Mouse (Mus musculus) liver, embryonic 13.5 days (tissue): ENCODE data around the gene Trib3. TPM values are rescaled to one million over a fixed set of nuclear protein-coding genes. Genes with fewer than 3 reads are reported as not detected.

Experiments
- ATAC-seq: fragments of 200-750 bp; cut with Nextera tagmentation; 2 replicates; pipeline ENCODE4 v1.8.0; 2017; ENCODE audit warnings: low read depth, mild to moderate bottlenecking, moderate number of reproducible peaks, moderate library complexity
- DNase-seq: peaks from one replicate; pipeline ENCODE4 v3.0.0; 2022
- H3K27ac ChIP-seq: fragments of 300-500 bp; sonication (generic); 2 replicates; pipeline ENCODE4 v1.5.1; 2015; ENCODE audit warnings: moderate library complexity, mild to moderate bottlenecking, inconsistent platforms
- H3K27me3 ChIP-seq: fragments of 300-500 bp; sonication (generic); 2 replicates; pipeline ENCODE4 v1.6.1; 2015; ENCODE audit warnings: mild to moderate bottlenecking, inconsistent platforms
- H3K36me3 ChIP-seq: fragments of 300-500 bp; sonication (generic); 2 replicates; pipeline ENCODE4 v1.6.1; 2015; ENCODE audit warnings: mild to moderate bottlenecking, inconsistent platforms
- H3K4me1 ChIP-seq: fragments of 300-500 bp; sonication (generic); replicated peaks from 2 replicates; pipeline ENCODE4 v1.6.1; 2015; ENCODE audit warnings: inconsistent platforms
- H3K4me2 ChIP-seq: fragments of 300-500 bp; sonication (generic); 2 replicates; pipeline ENCODE4 v1.6.1; 2015; ENCODE audit warnings: inconsistent platforms, mild to moderate bottlenecking, moderate library complexity
- H3K4me3 ChIP-seq: fragments of 300-500 bp; sonication (generic); replicated peaks from 2 replicates; pipeline ENCODE4 v1.5.1; 2015; ENCODE audit warnings: mild to moderate bottlenecking, inconsistent platforms
- H3K9ac ChIP-seq: fragments of 300-500 bp; sonication (generic); 2 replicates; pipeline ENCODE4 v1.6.1; 2015; ENCODE audit warnings: mild to moderate bottlenecking, inconsistent platforms
- H3K9me3 ChIP-seq: fragments of 300-500 bp; sonication (generic); replicated peaks from 2 replicates; pipeline ENCODE4 v1.6.1; 2016; ENCODE audit warnings: inconsistent platforms
- WGBS: fragments of 180-500 bp; shearing (Covaris S2); methylation state at CpG from one replicate; pipeline ENCODE4 v1.1.7; 2015; ENCODE audit not compliant: insufficient replicate concordance; 5-methylcytosine and 5-hydroxymethylcytosine counted together
- polyA plus RNA-seq: library from polyadenylated mRNA; unstranded; fragments of >200 nt; fragmentation: Nextera tagmentation; extraction: Ambion mirVana; gene quantifications from 2 replicates; pipeline ENCODE4 v1.2.1, GENCODE M21; 2015

Gene Trib3
- polyA plus RNA-seq, 1 experiment from 2014 or later, result 3.3 TPM

DNA sequence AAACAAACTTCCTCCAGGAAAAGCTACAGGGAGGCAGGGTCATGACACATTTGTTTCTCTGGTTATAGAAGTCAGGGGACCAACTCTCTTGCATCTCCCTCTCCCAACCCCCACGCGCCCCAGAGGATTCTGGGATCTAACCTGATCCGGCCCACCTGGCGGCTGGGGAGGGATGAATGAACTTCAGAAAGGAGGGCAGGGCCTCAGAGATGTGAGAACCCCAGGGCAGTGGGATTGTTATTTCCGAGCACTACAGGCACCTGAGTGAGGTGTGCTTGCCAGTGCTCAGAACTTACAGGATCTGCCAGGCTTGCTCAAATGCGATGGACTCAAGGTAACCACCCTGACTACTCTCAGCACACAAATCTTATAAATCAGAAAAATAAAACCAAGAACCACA, 1.6 kb upstream of the Trib3 start:
- Histone ChIP-seq H3K4me1 (peaks cover 77% of the 10 kb centered on the region), H3K9me3 (no peaks in the 10 kb centered on the region), H3K27me3 (0 out of 2 replicates have a peak, but pooled peaks cover 3% of the 10 kb centered on the region), H3K27ac (no peak overlapping the region; the same call in 1 of the 2 replicates), H3K9ac (no peak overlapping the region), H3K36me3 (no peaks in the 10 kb centered on the region), H3K4me2 (no peak overlapping the region), H3K4me3 (no peak overlapping the region)
- 80% methylated on average over 6 of the region's 6 CpGs for WGBS
- no peak for DNase-seq
- ATAC-seq, result no peak

DNA sequence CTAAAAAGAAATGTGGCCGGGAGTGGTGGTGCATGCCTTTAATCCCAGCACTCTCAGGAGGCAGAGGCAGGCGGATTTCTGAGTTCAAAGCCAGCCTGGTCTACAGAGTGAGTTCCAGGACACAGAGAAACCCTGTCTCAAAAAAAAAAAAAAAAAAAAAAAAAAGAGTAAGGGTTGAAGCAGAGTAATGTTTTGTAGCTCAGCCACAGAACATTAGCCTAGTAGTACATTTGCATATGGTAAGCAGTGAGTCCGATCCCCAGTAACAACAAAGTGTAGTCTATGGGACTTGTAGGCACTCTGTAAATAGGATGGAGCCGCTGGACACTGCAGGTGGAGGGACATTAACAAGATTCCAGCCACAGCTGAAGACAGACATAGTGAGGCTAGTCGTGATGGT, 1.1 kb upstream of the Trib3 start:
- no peaks in the 10 kb centered on the region for H3K36me3 ChIP-seq
- peak overlapping the region; percentile 86; the same call in 1 of the 2 replicates for H3K4me2 ChIP-seq
- H3K9me3 ChIP-seq, result no peaks in the 10 kb centered on the region
- 0 out of 2 replicates have a peak, but pooled peaks cover 3% of the 10 kb centered on the region for H3K27me3 ChIP-seq
- H3K4me1 ChIP-seq, result peaks cover 72% of the 10 kb centered on the region
- H3K4me3 ChIP-seq, result no peak overlapping the region
- 0 out of 2 replicates have a peak overlapping the region, but pooled peaks have one; percentile 45 for H3K27ac ChIP-seq
- ATAC-seq (no peak), DNase-seq (no peak)
- WGBS, result 62% methylated on average over 5 of the region's 5 CpGs
- H3K9ac ChIP-seq, result no peak overlapping the region

DNA sequence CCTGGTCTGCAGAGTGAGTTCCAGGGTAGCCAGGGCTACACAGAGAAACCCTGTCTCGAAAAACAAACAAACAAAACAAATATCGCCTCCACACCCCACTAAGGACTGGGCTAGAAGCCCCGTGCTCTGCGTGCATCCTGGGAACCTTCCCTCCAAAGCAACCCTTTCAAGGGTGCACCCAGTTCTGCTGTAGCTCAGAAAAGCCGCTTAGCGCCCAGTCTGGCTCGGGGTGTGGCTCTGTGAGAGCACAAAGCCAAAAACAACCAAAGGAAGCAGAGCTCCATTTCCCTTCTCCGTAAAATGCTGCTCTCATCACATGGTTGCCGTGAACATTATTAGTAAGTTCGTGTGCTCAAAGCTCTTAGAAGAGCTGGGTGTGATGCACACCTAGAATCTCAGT, 529 bp upstream of the Trib3 start:
- peak overlapping the region; percentile 67 for H3K4me3 ChIP-seq
- no peaks in the 10 kb centered on the region for H3K36me3 ChIP-seq
- DNase-seq, result peak; percentile 36
- peak; percentile 2; the same call in 1 of the 2 replicates for ATAC-seq
- peak overlapping the region; percentile 75; the same call in 1 of the 2 replicates for H3K9ac ChIP-seq
- 21% methylated on average over 10 of the region's 10 CpGs for WGBS
- no peaks in the 10 kb centered on the region for H3K9me3 ChIP-seq
- 0 out of 2 replicates have a peak, but pooled peaks cover 7% of the 10 kb centered on the region for H3K27me3 ChIP-seq
- H3K27ac ChIP-seq, result peak overlapping the region; percentile 45; the same call in 1 of the 2 replicates
- H3K4me1 ChIP-seq, result peaks cover 67% of the 10 kb centered on the region
- H3K4me2 ChIP-seq, result peak overlapping the region; percentile 86

DNA sequence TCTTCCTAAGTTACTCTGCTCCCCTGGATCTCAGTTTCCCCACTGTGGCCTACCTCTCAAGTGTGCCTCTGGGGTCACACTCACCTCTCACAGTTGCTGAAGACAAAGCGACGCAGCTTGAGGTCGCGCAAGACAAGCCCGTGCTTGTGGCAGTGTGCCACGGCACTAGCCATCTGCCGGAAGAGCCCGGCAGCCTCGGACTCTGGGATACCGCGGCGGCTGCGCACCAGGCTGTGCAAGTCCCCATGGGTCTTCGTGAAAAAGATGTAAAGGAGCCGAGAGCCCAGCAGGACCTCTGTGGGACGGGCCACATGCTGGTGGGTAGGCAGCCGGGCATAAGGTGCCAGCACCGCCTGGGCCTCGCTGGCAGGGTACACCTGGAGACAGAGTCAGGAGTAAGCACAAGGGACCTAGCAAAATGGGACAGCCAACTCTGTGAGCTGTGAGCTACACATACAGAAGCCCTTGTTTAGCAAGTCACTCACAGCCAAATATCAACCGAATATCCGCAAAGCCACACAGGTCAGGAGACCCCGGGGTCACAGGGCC, 4.1 kb downstream of the Trib3 start:
- H3K27ac ChIP-seq, result no peak overlapping the region
- DNase-seq, result no peak
- no peak overlapping the region for H3K4me3 ChIP-seq
- H3K4me1 ChIP-seq, result peaks cover 26% of the 10 kb centered on the region
- no peak overlapping the region for H3K4me2 ChIP-seq
- ATAC-seq, result no peak
- H3K27me3 ChIP-seq, result 0 out of 2 replicates have a peak, but pooled peaks cover 7% of the 10 kb centered on the region
- 84% methylated on average over 22 of the region's 22 CpGs for WGBS
- no peaks in the 10 kb centered on the region for H3K9me3 ChIP-seq
- no peaks in the 10 kb centered on the region for H3K36me3 ChIP-seq
- H3K9ac ChIP-seq, result no peak overlapping the region

DNA sequence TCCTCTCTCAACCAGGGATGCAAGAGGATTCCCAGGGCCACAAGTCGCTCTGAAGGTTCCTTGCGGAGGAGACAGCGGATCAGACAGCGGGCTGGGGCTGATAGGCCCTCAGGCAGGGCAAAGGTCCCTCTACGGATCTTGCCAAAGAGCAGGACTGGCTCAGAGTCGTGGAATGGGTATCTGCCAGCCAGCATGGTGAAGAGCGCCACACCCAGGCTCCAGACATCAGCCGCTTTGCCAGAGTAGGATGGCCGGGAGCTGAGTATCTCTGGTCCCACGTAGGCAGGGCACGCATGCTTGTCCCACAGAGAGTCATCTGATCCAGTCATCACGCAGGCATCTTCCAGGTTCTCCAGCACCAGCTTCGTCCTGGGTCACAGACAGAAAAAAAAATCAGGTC, 5.5 kb downstream of the Trib3 start:
- WGBS, result 80% methylated on average over 13 of the region's 13 CpGs
- no peaks in the 10 kb centered on the region for H3K36me3 ChIP-seq
- DNase-seq, result no peak
- no peak overlapping the region for H3K4me3 ChIP-seq
- H3K4me1 ChIP-seq, result peaks cover 19% of the 10 kb centered on the region
- no peaks in the 10 kb centered on the region for H3K9me3 ChIP-seq
- no peak for ATAC-seq
- no peak overlapping the region for H3K27ac ChIP-seq
- 0 out of 2 replicates have a peak, but pooled peaks cover 11% of the 10 kb centered on the region for H3K27me3 ChIP-seq
- no peak overlapping the region for H3K9ac ChIP-seq
- no peak overlapping the region for H3K4me2 ChIP-seq

DNA sequence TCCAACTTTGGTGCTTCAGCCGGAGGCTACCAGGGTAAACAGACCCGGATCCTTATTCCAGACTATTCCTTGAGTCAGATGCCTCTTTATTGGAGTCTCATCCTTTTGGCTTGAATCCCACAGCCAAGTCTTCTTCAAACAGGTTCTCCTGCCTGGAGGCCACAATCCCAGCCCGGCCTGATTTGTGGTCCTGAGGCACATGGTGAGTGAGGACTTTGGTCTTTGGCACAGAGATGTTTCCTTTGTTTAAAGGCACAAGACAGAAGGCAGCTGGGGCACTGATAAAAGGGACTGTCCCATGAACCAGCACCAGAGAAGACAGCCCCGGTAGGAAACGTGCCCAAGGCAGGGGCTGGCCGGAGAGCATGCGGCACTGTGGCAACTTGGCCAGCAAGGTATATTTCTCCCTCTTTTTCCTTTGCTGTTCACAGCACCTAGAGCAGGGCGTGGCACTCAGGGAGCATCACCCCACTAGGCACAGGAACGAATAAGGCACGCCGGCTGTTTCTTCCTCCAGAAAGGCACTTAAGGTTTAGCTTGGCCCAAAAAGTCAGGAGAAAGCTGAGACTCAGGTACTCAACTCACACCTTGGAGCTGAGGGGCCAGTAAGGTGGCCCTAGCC, 6.1 kb downstream of the Trib3 start:
- H3K9ac ChIP-seq, result no peak overlapping the region
- H3K36me3 ChIP-seq, result no peaks in the 10 kb centered on the region
- H3K27ac ChIP-seq, result no peak overlapping the region
- no peak overlapping the region for H3K4me2 ChIP-seq
- H3K4me3 ChIP-seq, result no peak overlapping the region
- ATAC-seq (no peak), DNase-seq (no peak)
- H3K27me3 ChIP-seq, result 0 out of 2 replicates have a peak, but pooled peaks cover 8% of the 10 kb centered on the region
- 77% methylated on average over 11 of the region's 11 CpGs for WGBS
- peaks cover 19% of the 10 kb centered on the region for H3K4me1 ChIP-seq
- no peaks in the 10 kb centered on the region for H3K9me3 ChIP-seq

DNA sequence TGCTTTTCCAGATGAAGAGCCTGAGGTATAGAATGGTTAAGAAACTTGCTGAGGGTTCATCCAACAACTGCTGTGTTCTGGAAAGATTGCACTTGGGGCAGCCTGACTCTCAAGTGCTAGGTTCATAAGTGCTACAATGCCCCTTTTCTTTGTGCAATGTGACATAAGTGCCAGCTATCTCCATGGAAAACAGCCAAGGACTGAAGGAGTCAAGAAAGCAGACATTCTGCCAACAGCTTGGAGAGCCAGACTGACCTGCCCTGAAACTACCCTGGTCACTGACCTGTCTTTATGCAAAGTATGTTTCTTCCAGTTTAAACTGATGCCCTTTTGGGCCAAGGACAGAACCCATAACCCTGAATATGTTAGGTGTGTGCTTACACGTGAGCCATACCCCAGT, 7.0 kb downstream of the Trib3 start:
- Histone ChIP-seq H3K4me3 (no peak overlapping the region), H3K27ac (no peak overlapping the region), H3K9ac (no peak overlapping the region), H3K4me1 (peaks cover 19% of the 10 kb centered on the region), H3K27me3 (0 out of 2 replicates have a peak, but pooled peaks cover 8% of the 10 kb centered on the region), H3K4me2 (no peak overlapping the region), H3K9me3 (no peaks in the 10 kb centered on the region), H3K36me3 (no peaks in the 10 kb centered on the region)
- DNase-seq (no peak), ATAC-seq (no peak)
- WGBS, result 62% methylated on average over 1 of the region's 1 CpGs

DNA sequence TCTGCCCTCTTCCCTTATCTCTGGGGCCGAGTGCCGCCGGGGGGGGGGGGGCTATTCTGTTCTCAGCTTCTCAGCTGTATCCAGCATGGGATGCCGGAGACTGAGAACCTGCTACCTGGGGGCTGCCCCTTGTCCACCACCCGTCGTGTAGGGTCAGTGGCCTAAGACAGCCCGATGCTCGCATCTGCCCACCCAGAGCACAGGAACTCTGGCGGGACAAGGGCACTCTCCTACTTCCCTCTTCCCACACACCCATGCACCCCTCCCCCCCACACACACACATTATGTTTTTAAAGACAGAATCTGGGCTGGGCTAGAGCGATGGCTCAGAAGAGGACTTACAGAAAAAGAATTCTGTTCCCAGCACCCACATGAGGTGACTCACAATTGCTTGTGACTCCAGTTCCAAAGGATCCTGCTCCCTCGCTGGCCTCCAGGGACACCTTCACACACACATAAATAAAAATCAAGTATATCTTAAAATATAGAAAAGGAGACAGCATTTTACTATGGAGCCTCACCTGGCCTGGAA, 8.5 kb downstream of the Trib3 start:
- H3K9me3 ChIP-seq, result no peaks in the 10 kb centered on the region
- H3K9ac ChIP-seq, result no peak overlapping the region
- H3K4me3 ChIP-seq, result no peak overlapping the region
- no peak overlapping the region for H3K4me2 ChIP-seq
- H3K27me3 ChIP-seq, result 0 out of 2 replicates have a peak, but pooled peaks cover 8% of the 10 kb centered on the region
- no peak for DNase-seq
- H3K4me1 ChIP-seq, result peaks cover 32% of the 10 kb centered on the region
- WGBS, result 25% methylated on average over 10 of the region's 11 CpGs
- H3K36me3 ChIP-seq, result no peaks in the 10 kb centered on the region; the same call in 1 of the 2 replicates
- no peak for ATAC-seq
- H3K27ac ChIP-seq, result no peak overlapping the region

DNA sequence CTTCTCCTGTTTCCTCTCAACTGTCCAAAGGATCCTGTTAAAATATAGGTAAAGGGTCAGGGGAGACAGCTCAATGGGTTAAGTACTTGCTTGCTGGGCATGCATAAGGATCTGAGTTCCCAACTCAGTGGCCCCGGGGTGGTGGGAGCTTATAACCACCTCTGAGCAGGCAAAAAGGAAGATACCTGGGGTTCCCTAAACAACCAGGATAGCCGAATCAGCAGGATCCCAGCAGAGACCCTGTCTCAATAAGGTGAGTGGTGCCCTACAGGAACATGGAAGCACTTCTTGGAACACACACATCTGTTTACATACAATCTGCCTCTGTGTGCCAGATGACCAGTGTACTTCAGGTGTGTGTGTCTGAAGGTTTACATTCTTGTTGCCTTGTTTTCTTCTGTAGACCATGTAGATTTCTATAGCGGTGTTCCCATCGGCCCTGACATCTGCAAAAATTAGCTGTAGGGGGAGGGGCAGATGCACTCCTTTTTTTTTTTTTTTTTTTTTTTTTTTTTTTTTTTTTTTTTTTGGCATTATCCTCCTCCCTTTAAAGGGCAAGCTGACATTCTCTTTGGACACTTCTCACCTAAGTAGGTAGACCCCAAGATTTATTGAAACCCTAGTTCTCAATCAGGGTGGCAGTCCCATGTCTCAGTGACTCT, 10.4 kb downstream of the Trib3 start:
- H3K4me1 ChIP-seq, result peaks cover 51% of the 10 kb centered on the region
- H3K27ac ChIP-seq, result no peak overlapping the region
- peaks cover 18% of the 10 kb centered on the region for H3K36me3 ChIP-seq
- ATAC-seq, result no peak
- peak overlapping the region; percentile 92 for H3K4me2 ChIP-seq
- 0 out of 2 replicates have a peak overlapping the region, but pooled peaks have one; percentile 22 for H3K9ac ChIP-seq
- H3K9me3 ChIP-seq, result no peaks in the 10 kb centered on the region
- no peak for DNase-seq
- no peak overlapping the region for H3K4me3 ChIP-seq
- WGBS, result 62% methylated on average over 4 of the region's 4 CpGs
- 0 out of 2 replicates have a peak, but pooled peaks cover 4% of the 10 kb centered on the region for H3K27me3 ChIP-seq

DNA sequence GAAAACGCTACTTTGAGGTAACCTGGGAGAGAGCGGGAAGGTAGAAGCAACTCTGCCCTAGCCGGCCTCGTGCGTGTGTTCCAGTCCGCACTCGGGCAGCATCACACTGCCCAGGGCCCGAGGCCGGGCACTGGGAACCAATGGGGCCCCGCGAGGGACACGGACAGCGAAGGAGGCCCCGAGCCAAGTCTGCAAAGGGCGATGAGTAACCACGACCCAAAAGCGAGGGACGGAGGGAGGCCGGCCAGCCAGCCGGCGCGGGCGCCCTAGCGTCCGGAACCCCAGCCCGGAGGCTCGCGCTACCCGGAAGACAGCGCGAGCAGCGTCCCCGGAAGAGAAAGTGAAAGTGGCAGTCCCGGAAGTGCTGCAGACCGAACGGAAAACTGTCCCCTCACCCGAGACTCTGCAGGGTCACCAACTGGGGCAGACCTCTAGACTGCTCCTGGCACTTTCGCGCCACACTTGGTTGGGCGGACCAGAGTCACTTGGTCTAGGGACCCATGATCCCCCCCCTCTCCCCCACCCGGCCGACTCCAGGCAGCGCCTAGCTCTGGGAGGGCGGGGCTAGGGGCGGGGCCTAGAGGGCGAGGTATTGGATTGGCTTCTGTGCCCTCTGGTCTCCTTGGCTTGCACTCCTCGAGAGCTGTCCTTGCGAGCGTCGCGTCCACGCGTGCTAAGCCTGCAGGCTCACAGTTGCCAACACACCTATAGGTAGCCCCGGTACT, 11.6 kb downstream of the Trib3 start, which contains the start of gene Rbck1:
Gene Rbck1, minus strand, starts transcription at position 553 of the 725 bp plus-strand sequence.
- Histone ChIP-seq H3K9me3 (no peaks in the 10 kb centered on the region), H3K27ac (peak within 1 kb of the TSS; percentile 92), H3K4me3 (peak within 1 kb of the TSS; percentile 92), H3K27me3 (0 out of 2 replicates have a peak, but pooled peaks cover 4% of the 10 kb centered on the region), H3K36me3 (peaks cover 27% of the 10 kb centered on the region), H3K4me1 (peaks cover 53% of the 10 kb centered on the region), H3K9ac (peak within 1 kb of the TSS; percentile 92), H3K4me2 (peak within 1 kb of the TSS; percentile 92)
- DNase-seq (peak; percentile 85), ATAC-seq (peak; percentile 94)
- under 1% methylated on average over 54 of the region's 54 CpGs for WGBS
